Mouse (Mus musculus) limb, embryonic 11.5 days (tissue): ENCODE measurements around the gene Gast. TPM values are rescaled to one million over a fixed set of nuclear protein-coding genes. Genes with fewer than 3 reads are reported as not detected.
"Not testable (repeated sequence)": the region's sequence is repeated elsewhere in the genome, so short reads cannot be mapped to it uniquely, and the experiment has no call there.

Source experiments
- ATAC-seq: fragments of 200-750 bp; cut with Nextera tagmentation; 2 replicates; pipeline ENCODE4 v1.8.0; 2017; ENCODE audit warnings: low read depth; ENCODE audit not compliant: insufficient number of reproducible peaks, low FRiP score, low TSS enrichment
- DNase-seq: peaks from one replicate; pipeline ENCODE4 v3.0.0-alpha.2; 2015; ENCODE audit warnings: low spot score
- H3K27ac ChIP-seq: fragments of 300-500 bp; sonication (generic); replicated peaks from 2 replicates; pipeline ENCODE4 v1.5.1; 2014; ENCODE audit warnings: low read depth, mild to moderate bottlenecking, low read length
- H3K27me3 ChIP-seq: fragments of 300-500 bp; sonication (generic); 2 replicates; pipeline ENCODE4 v1.6.1; 2014; ENCODE audit warnings: mild to moderate bottlenecking, low read length, mixed read lengths; ENCODE audit not compliant: control insufficient read depth, insufficient read depth
- H3K36me3 ChIP-seq: fragments of 300-500 bp; sonication (generic); 2 replicates; pipeline ENCODE4 v1.6.1; 2014; ENCODE audit warnings: mild to moderate bottlenecking, low read length, moderate library complexity, mixed read lengths; ENCODE audit not compliant: control insufficient read depth, insufficient read depth
- H3K4me1 ChIP-seq: fragments of 300-500 bp; sonication (generic); 2 replicates; pipeline ENCODE4 v1.6.1; 2014; ENCODE audit warnings: low read length, mixed read lengths; ENCODE audit not compliant: control insufficient read depth, insufficient read depth
- H3K4me2 ChIP-seq: fragments of 300-500 bp; sonication (generic); 2 replicates; pipeline ENCODE4 v1.6.1; 2014; ENCODE audit warnings: low read depth, mild to moderate bottlenecking, moderate library complexity; ENCODE audit not compliant: severe bottlenecking
- H3K4me3 ChIP-seq: fragments of 300-500 bp; sonication (generic); 2 replicates; pipeline ENCODE4 v1.5.1; 2014; ENCODE audit warnings: low read depth, low read length
- H3K9ac ChIP-seq: fragments of 300-500 bp; sonication (generic); 2 replicates; pipeline ENCODE4 v1.6.1; 2014; ENCODE audit warnings: mild to moderate bottlenecking, low read length
- H3K9me3 ChIP-seq: fragments of 300-500 bp; sonication (generic); 2 replicates; pipeline ENCODE4 v1.6.1; 2016; ENCODE audit warnings: low read length; ENCODE audit not compliant: control insufficient read depth
- WGBS: fragments of 180-500 bp; shearing (Covaris S2); extraction: QIAGEN DNeasy Blood & Tissue Kit; methylation state at CpG from one replicate; pipeline ENCODE4 v1.1.7; 2014; 5-methylcytosine and 5-hydroxymethylcytosine counted together
- polyA plus RNA-seq: library from polyadenylated mRNA; unstranded; fragments of >200 nt; fragmentation: Nextera tagmentation; extraction: Ambion mirVana; gene quantifications from 2 replicates; pipeline ENCODE4 v1.2.1, GENCODE M21; 2014

Gene Gast
- polyA plus RNA-seq, 1 experiment from 2014 or later, result not detected

DNA sequence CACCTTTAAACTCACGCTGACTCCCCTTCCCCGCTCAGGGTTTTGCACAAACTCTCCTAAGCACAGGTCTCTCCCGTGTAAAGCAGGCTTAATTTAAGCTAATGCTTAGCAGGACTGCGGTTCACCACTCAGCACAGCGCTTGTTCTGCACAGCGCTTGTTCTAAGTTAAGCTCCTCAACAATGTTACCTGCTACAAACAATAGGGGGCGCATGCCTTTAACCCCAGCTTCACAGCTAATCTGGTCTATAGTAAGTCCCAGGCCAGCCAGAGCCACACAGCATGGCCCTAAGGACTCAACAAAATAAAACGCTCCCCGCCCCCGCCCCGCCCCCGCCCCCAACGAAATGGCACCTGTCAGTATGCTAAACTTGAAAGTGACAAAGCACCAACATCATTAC lies 26.9 kb downstream of the Gast start:
- not testable (repeated sequence) for DNase-seq, H3K4me3 ChIP-seq, H3K9me3 ChIP-seq, H3K36me3 ChIP-seq, H3K4me2 ChIP-seq, H3K9ac ChIP-seq, H3K27ac ChIP-seq, H3K4me1 ChIP-seq, ATAC-seq
- no CpG with 5 or more reads among the region's 13 CpGs for WGBS
- H3K27me3 ChIP-seq, result peaks cover 26% of the 10 kb centered on the region

DNA sequence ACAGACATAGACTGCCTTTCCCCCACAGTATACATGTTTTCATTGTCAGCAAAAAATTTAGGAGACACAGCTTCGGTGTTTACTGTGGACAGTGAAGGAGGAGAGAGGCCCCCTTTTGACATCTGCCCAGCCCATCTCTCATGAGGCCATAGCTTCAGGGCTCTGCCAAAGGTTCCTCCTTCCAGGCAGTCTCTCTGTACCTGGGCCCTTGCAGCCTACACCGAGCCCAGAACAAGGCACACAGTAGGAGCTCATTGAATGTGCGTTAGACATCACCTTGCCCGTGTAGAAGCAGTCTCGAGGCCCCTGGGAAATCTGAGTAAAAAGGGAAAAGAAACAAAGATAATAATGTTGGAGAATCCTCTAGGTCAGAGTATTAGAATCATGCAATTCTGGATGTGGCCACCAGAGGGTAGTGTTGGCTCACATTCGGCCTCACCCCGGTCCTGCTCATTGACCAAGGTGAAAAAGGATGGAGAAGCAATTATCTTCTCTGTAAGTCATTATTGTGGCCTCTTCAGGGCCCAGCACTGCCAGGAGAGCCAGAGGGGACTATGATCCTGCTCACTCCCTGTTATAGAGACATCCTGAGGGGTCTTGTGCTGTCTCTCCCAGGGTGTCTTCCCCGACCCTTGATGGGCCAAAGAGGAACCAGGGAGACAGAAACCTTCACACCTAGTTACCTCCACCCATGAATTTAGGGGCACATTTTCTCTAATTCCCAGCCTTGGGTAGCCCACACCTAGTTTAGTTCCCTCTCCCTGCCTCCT lies 28.2 kb downstream of the Gast start:
- H3K9me3 ChIP-seq, result no peaks in the 10 kb centered on the region
- ATAC-seq (peak; percentile 58; the same call in 1 of the 2 replicates), DNase-seq (peak; percentile 90)
- H3K4me2 ChIP-seq, result no peak overlapping the region
- no peaks in the 10 kb centered on the region for H3K36me3 ChIP-seq
- 16% methylated on average over 8 of the region's 8 CpGs for WGBS
- H3K9ac ChIP-seq, result no peak overlapping the region
- H3K4me1 ChIP-seq, result no peaks in the 10 kb centered on the region
- no peak overlapping the region for H3K4me3 ChIP-seq
- H3K27ac ChIP-seq, result no peak overlapping the region
- H3K27me3 ChIP-seq, result peaks cover 17% of the 10 kb centered on the region

DNA sequence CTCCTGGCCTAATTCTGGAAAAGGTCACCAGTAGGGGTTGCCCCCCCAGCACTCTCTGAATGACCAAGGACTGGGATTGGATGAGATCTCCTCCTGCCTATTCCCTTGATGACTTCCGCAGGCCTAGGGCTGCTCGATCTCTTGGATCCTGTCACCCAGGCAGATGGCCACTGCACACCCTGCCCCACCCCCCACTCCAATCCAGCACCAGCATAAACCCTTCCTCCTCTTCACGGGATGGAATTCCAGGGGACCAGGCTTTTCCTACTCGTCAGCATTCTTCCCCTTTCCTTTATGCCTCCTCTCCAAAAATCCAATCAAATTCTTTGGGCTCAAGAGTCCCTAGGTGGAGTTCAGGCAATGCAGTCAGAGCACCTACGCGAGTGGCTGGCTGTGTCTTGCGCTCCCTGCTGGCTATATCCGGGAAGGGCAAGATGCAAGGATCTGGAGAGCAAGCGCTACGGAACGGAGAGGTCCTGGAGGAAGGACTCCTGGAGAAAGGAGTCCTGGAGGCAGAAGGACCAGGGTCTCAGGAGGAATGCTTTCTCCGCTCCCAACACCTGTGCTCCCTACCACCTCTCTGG lies 28.9 kb downstream of the Gast start:
- Histone ChIP-seq H3K4me2 (no peak overlapping the region), H3K9me3 (no peaks in the 10 kb centered on the region), H3K9ac (no peak overlapping the region; the same call in 1 of the 2 replicates), H3K36me3 (no peaks in the 10 kb centered on the region), H3K4me3 (no peak overlapping the region), H3K27me3 (peaks cover 15% of the 10 kb centered on the region), H3K4me1 (no peaks in the 10 kb centered on the region), H3K27ac (no peak overlapping the region)
- DNase-seq, result peak; percentile 83
- ATAC-seq, result peak; percentile 64; the same call in 1 of the 2 replicates
- 25% methylated on average over 12 of the region's 12 CpGs for WGBS

DNA sequence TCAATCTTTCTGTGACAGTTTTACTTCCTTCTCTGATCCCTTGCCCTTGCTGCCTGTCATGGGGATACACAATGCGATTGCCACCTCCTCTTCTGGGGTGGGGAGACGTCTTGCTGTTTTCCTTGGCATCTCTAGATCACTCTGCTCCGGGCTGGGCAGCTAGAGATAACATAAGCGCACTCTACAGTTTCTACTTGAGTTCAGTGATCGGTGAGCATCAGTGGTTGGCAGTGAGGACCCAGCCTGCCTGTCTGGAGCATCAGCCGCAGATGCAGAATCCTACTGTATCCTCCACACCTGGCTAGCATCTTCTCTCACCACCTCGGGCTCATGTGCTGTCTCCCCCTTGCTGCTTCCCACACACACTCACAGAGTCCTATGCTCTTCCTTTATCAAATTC lies 34.9 kb downstream of the Gast start:
- no peaks in the 10 kb centered on the region for H3K9me3 ChIP-seq
- WGBS, result 62% methylated on average over 7 of the region's 7 CpGs
- H3K36me3 ChIP-seq, result peaks cover 3% of the 10 kb centered on the region; the same call in 1 of the 2 replicates
- DNase-seq, result no peak
- no peak overlapping the region for H3K9ac ChIP-seq
- no peaks in the 10 kb centered on the region for H3K4me1 ChIP-seq
- no peak for ATAC-seq
- no peak overlapping the region for H3K4me2 ChIP-seq
- no peak overlapping the region for H3K4me3 ChIP-seq
- no peak overlapping the region for H3K27ac ChIP-seq
- H3K27me3 ChIP-seq, result no peaks in the 10 kb centered on the region

DNA sequence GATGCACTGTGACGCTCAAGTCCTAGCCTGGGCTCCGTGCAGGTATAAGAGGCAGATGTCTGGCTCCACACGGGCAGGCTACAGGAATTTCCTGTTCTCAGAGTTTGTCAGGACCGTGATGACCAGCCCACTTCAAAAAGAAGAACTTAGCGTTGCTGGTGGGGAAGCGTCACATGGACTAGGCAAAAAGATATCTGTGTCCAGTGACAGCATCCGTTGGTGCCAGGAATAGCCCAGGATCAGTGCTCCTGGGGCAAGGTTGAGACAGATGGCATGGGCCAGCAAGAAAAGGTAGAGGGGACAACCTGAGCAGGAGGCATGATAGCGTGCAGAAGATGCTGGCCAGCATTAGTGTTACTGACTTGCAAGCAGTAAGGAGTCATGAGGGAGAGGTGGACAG lies 35.6 kb downstream of the Gast start:
- DNase-seq (no peak), ATAC-seq (no peak)
- no peak overlapping the region for H3K4me3 ChIP-seq
- 71% methylated on average over 8 of the region's 8 CpGs for WGBS
- H3K4me2 ChIP-seq, result no peak overlapping the region
- H3K36me3 ChIP-seq, result peaks cover 5% of the 10 kb centered on the region; the same call in 1 of the 2 replicates
- H3K27ac ChIP-seq, result no peak overlapping the region
- no peak overlapping the region for H3K9ac ChIP-seq
- H3K9me3 ChIP-seq, result no peaks in the 10 kb centered on the region
- H3K4me1 ChIP-seq, result no peaks in the 10 kb centered on the region
- no peaks in the 10 kb centered on the region for H3K27me3 ChIP-seq

DNA sequence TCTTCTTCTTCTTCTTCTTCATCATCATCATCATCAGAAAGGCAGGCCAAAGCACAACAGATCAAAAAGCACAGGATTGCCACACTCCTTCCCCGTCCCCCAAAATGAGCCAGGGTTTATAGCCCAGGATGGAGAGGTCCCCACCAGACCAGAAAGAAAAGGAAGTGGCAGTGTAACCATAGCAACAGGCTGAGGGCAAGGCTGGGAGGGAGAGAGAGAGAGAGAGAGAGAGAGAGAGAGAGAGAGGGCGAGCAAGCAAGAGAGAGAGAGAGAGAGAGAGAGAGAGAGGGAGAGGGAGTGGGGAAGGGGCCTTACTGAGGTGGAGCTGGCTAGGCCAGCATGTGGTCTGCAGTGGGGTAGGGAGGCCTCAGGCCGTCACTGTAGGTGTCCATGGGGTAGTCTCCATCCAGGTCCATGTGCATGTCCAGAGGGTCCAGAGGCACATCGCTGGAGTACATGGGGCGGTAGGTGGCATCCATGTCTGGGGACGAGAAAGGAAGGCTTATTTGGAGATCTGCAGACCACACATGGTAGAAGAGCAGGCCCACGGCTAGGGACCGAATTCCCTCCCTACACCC lies 37.9 kb downstream of the Gast start:
- peaks cover 9% of the 10 kb centered on the region; the same call in 1 of the 2 replicates for H3K36me3 ChIP-seq
- no peaks in the 10 kb centered on the region for H3K4me1 ChIP-seq
- no peaks in the 10 kb centered on the region for H3K9me3 ChIP-seq
- no peak for DNase-seq
- H3K27me3 ChIP-seq, result no peaks in the 10 kb centered on the region
- ATAC-seq, result no peak
- 65% methylated on average over 7 of the region's 8 CpGs for WGBS
- H3K4me2 ChIP-seq, result no peak overlapping the region
- no peak overlapping the region for H3K27ac ChIP-seq
- H3K9ac ChIP-seq, result no peak overlapping the region
- no peak overlapping the region for H3K4me3 ChIP-seq

DNA sequence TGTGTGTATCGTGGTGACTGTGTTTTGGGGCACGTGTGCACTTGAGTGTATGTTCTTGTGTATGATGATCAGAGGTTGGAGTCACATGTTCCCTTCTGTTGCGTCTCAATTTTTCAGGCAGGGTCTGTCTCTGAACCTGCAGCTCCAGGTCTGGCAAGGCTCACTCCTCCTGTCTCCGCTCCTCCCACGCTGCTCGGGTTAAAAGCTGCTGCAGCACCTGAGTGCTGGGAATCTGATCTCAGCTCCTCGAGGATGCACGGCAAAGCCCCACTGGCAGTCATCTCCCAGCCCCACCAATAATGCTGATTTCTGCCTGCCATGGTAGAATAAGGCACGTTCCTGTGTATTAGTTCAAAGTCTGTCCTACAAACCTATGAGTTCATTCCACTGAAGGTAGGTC lies 40.9 kb downstream of the Gast start:
- Histone ChIP-seq H3K27ac (no peak overlapping the region), H3K4me2 (no peak overlapping the region), H3K36me3 (peaks cover 9% of the 10 kb centered on the region; the same call in 1 of the 2 replicates)

DNA sequence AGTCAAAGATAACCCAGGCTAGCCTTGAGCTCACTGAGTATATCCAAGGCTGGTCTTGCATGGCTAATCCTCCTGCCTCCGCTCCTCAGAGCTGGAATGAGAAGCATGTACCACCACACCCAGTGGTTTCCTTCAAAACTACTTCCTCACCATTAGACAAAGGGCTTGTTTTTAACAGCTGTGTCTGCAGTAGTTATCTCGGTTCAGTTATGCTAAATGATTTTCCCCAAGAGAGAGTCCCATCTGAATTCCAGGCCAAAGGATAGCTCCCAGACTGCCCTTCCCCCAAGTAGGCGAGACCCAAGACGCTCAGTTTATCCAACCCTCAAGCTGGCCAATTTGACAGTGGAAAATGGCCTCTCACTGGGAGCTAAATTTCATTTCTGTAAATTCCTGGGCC lies 41.8 kb downstream of the Gast start:
- H3K9me3 ChIP-seq, result no peaks in the 10 kb centered on the region
- H3K27me3 ChIP-seq, result no peaks in the 10 kb centered on the region
- WGBS, result 80% methylated on average over 4 of the region's 4 CpGs

More for the DNA sequence above, 40.9 kb downstream of the Gast start:
- DNase-seq, result no peak
- H3K9me3 ChIP-seq, result no peaks in the 10 kb centered on the region
- H3K27me3 ChIP-seq, result no peaks in the 10 kb centered on the region
- no peak for ATAC-seq
- no peaks in the 10 kb centered on the region for H3K4me1 ChIP-seq
- 88% methylated on average over 9 of the region's 9 CpGs for WGBS
- H3K9ac ChIP-seq, result no peak overlapping the region
- no peak overlapping the region for H3K4me3 ChIP-seq

More for the DNA sequence above, 41.8 kb downstream of the Gast start:
- Histone ChIP-seq H3K4me2 (no peak overlapping the region), H3K4me1 (no peaks in the 10 kb centered on the region), H3K4me3 (no peak overlapping the region), H3K36me3 (peaks cover 11% of the 10 kb centered on the region; the same call in 1 of the 2 replicates), H3K9ac (no peak overlapping the region), H3K27ac (no peak overlapping the region)
- DNase-seq (no peak), ATAC-seq (no peak)
